Mouse (Mus musculus): ENCODE measurements around the gene Sgms1.

Sgms1 gene

DNA sequence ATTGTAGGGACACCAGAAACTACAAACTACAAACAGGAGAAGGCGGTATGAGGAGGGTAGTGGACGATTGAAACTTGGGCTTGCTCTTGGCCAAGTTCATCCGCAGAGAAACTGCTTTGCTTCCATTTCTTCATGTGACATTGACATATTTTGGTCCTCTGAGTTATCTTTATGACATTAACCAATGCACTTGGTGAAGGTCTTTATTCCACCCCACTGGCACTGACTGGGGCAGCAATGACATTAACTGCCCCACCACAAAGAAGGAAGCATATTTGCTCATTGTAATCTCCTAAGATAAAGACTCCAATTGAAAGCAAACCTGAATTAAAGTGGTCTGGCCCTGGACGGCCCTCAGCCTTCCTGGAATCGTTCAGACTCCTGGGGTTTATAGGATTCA, 100.6 kb downstream of the Sgms1 start:
- DNase-seq, result no peak

DNA sequence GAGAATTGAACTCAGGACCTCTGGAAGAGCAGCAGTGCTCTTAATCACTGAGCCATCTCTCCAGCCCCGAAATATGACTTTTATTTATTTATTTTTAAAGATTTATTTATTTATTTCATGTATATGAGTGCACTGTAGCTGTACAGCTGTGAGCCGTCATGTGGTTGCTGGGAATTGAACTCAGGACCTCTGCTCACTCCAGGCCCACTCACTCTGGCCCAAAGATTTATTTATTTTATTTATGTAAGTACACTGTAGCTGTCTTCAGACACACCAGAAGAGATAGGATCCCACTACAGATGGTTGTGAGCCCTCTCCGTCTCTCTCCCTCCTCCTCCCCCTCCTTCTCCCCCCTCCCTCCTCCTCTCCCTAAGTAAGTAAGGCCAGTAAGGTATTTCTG, 101.7 kb downstream of the Sgms1 start:
- no peak for DNase-seq

DNA sequence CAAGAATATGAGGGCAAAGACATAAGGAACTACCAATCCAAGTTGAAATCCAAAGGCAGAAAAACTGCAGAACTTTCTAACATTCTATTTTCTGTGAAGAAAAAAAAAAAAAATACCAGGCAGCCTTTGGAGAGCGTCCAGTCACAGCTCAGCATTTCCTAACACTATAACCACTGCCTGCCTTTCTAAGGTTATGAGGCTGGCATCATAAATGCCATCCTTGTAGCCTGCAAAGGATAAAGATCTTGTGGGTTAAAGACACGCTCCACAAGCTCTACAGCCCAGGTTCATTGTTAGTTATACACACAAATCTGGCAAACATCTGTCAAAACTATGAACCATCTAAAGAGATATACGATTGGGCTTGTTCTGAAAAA, 104.1 kb downstream of the Sgms1 start:
- no peak for DNase-seq

DNA sequence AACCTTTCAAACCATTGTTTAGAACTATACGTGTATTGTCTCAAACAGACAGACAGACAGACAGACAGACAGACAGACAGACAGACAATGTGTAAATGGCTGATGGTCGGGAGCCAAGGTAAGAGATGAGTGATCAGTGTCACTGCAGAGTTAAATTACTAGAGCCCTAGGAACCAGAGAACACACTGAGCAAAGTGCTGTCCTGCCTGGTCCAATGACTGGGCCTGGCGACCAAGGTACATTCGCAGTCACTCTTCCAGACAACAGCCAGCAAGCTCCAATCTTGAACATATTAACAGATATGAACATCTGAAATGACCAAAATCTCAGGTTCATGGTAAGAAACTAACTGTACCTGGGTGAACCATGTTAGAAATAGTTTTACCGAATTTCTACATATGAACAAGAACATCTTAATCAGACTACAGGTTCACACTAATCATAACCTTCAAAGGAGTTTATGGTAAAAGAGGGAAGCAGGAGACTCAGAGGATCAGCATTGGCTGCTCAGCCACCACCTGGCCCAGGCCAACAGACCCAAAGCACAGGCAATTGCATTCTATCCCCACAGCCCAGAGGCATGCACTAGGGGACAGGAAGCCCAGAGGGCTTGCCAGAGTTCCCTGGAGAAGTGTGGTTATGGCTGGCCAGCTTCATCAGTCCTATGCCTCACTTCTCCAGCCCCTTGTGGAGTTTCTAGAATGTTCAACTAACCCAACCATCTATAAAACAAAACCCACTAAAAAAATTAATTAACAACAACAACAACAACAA, 104.6 kb downstream of the Sgms1 start:
- no peak for DNase-seq

DNA sequence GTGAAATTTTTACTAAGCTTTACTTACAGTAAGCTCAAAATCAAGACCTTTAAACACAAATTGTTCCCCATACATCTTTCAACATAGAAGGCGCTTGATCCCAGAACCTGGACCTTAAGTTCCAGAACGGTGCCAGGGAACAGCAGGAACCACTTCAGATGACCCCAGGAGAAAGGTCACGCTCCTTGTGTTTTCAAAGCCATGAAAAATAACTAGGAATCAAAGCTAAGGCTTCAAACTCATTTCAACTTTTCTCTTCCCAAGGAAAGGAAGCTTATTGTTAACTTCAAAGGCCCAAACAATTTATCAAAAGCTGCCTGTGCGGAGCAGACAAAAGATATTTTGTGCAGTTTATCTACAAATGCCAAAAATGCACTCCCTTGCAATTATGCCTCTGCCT, 107.6 kb downstream of the Sgms1 start:
- DNase-seq, result no peak

DNA sequence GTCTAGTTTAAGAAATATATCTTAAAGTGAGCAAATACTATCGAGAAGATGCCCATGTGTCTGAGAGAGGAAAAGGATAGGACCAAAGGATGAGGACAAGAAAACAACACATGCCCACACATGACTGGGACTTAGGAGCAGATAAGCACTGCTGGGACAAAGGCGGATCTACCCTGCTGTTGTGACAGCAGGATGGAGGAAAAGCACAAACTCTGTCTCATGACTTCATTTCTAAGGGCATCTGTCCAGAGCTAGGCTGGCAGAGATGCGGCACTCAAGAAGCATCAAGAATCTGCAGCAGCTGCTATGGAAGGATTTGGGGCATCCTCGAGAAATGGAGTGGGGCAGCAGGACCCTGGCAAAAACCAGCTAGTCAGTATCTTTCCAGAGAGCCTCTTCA, 109.1 kb downstream of the Sgms1 start:
- DNase-seq, result no peak

DNA sequence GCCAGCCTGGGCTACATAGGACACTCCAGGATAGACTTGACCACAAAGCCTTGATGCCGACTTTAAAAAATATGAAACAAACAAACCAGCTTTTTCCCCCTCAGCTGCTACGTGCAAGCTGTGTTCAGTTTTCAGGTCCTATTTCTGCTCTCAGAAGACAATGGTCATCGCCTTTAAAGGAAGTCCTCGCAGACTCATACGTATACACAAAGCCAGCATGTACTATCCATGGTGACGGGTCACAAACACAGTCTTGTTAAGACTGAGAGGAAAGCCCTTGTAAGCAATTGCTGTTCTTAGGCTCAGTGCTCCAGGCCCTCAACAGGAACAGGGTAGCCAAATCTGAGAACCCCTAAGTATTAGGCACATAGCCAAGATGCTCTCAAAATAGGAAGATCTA, 110.1 kb downstream of the Sgms1 start:
- no peak for DNase-seq

DNA sequence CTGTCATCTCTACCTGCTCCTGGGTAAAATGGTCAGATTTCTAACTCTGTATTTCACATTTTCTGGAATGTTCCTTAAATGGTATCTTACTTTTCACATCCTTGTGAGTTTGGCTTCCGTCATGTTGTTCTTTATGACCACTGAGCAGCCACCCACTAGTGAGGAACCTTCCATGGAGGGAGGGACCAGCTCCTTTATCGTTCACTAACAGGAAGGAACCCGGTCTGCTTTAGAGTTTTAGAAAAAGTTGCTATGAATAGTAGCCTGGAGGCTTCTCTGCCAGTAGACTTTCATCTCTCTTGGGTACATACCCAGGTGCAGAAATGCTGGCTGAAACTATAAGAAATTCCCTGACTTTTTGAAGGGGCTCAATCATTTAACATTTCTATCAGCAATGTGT, 111.6 kb downstream of the Sgms1 start:
- DNase-seq, result no peak

DNA sequence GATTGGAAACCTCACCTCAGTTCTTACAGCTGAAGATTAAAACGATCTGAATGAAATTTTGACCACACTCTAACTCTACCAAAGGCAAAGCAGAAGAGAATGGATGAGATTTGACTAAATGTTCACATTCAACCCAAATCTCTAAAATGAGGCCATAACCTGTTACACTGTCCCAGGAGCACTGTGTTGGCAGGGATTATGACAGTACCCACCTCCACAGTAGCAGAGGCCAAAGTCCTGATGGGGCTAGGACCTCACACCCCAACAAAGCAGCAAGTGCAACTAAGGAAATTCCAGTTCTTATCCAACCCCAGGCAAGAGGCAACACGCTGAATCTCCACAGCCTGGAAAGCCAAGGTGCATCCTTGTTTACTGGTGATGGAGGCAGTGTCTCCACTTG, 112.2 kb downstream of the Sgms1 start:
- no peak for DNase-seq

DNA sequence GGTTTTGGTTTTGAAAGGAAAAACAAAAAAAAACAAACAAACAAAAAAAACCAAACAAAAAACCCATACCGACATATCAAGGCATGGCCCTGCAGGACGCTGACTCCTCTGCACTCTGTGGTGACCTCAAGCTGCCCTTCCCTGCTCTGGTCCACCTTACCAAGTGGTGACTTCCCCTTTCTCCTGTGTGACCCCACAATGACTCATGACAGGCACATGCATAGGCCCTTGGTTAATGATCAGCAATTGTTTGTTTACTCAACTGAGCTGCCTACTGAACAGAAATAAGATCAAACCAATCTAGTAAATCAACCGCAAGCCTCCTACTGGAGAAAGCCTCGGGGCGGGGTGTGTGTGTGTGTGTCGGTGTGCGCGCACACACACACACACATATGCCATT, 112.7 kb downstream of the Sgms1 start:
- no peak for DNase-seq

DNA sequence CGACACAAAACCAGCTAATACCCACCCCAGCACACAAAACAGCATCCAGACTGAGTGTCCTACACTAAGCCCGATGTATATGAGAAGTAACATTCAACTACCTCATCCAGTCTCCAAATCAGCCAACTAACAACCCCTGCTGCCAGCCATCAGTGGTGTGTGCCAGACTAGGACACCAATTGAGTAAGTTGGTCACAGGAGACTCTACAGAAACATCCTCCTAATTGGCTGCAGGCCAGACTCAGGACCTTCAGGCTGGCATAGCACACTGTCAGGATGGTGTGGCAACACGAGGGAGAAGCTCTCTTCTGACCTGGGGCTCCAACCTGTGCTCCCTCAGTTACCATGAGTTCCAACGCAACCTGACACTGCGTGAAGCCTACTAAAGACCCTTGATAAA, 113.3 kb downstream of the Sgms1 start:
- DNase-seq, result no peak

DNA sequence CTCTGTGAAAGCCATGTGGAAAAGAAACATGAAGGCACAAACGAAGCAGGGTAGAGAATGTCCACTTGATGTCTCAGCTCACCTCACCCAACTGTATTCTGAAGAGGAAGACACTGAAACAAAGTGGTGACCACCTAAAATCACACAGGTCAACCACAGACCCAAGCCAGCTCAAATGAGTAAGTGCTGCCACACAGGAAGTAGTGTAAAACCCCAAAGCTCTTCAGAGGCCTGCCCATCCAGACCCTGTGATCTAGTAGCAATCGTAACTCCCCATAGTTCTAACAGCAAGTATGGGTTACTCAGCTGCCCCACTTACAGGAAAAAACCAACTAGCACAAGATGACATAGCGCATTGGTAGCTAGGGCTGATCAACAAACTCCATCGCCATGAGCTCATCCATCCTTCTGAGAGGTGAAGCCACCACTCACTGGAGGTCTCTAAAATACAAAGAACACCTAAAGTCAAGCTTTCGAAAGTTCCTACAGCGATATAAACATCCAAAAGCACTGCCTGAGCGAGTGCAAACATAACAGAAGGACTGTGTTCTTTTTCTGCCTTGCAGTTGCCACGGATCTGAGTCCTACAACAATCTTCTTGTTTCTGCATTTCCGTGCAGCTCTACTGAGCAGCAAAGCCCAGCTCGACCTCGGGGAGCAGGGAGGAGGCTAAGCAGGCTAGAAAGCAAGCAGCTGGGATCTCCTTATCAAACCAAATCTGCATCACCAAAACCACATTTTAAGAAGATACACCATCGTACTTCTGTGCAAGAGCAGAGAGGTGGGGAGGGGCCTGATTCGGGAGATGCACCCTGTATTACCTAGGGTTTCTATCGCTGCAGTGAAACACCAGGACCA, 114.2 kb downstream of the Sgms1 start:
- DNase-seq, result no peak

DNA sequence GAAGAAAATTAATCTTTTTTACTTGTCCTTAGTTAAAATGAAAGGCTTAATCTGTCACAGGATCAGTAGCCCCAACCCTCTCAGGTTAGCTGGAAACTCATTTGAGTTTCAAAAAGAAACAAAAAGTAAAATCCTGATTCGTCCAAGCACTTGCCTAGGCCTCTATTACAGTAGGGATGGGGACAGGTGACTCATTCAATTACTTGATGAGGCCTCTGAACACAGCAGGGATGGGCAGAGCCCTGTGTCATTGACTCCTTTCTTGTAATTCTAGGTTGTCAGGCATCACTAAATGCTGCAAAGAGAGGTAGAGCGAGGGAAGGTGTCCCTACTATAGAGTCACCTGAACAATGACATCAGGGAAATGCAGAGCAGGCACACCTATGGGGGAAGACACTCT, 115.4 kb downstream of the Sgms1 start:
- no peak for DNase-seq

DNA sequence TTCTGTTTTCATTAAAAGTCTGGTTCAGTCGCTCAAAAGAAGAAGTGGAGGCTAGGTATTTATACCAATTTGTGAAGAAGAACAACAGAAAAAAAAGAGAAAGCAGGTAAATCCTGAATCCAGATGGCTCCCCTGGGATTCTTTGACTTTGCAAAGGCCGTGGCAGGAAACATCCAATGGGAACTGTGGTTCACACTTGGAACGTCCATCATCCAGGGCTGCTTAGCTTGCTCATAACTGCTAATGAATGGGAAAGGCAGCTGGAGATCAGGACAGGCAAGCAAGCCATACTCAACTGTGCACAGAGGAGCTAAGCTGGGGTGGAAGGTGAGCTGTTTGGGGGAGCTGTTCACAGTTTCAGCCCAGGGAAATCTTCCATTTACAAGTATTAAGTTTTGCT, 115.8 kb downstream of the Sgms1 start:
- no peak for DNase-seq

DNA sequence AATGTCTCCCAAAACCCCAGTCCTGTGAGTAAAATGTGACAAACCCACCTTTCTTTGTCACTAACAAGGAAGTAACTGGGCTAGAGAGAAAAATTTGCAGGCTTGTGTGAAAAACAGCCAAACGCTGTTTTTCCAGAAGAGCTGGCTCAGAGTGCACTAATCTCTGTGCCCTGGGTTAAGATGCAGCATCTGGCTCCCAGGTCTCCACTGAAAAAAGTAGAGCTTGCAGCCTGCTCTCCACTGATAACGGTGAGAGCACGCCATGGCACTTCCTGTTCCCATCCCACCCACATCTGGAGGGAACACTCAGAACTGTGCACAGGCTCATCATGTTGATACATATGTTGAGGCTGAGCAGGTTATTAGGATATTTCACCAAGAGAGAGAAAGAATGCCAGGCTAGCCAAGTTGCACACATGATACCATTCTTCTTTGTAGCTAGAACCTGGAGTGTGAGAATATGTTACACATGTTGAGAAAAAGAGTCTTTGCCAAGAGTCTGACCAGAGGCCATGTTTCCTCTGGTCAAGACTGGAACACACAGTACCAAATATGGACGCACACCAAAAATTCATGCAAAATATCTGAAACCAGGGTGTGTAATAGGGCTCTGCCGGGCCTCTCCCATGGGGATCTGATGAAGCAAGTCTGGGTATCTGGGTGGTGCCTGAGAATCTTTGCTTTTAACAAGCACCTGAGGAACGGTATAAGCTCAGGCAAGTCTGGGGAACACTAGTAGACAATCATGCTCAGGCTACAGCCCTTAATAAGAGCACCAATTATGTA, 116.8 kb downstream of the Sgms1 start:
- DNase-seq, result no peak

DNA sequence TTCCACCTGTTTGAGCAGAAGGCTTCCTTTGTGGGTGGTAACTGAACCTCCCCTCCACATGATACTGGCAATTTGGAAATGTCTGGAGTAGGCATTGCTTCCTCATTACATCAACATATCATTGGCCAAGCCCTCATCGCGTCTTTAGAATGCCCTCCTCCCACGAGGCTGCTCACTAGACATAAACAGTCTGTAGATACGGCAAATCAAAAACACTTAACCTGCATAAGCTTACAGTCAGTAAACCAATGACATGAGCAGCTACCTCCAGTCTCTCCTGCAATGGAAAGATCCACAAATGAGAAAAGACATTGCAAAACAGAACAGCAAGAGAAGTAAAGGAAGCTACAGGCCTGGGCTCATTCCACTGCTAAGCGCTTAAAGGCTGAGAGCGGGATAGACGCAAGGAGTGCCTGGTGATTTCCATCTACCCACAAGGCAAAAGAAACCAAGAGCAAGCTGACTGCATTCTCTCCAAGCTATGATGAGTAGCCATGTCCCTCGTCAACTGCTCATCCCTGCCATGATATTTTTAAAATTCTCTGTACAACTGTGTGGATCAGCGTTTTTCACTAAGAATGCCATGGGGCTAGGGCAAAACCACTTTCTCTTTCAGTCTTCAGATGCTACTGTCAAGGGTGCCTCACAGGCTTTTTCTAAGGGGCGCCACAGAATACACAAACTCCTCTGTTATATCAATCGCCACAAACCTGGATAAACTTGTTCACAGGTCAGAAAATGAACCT, 117.9 kb downstream of the Sgms1 start:
- no peak for DNase-seq

DNA sequence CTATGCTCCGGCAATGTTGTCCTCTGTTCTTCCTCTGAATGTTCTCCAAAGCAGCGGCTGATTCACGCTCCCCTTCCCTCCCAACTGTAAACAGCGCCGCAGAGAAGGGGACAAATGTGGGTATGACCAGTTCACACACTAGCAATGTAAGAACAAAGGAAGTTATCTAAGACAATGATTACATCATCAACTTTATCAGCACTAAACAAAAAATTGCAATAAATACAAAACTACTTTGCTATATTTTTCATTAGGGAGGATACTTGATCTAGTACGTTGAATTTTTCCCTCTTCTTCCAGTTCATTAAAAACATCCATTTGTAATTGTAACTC, 119.7 kb downstream of the Sgms1 start:
- DNase-seq, result no peak

DNA sequence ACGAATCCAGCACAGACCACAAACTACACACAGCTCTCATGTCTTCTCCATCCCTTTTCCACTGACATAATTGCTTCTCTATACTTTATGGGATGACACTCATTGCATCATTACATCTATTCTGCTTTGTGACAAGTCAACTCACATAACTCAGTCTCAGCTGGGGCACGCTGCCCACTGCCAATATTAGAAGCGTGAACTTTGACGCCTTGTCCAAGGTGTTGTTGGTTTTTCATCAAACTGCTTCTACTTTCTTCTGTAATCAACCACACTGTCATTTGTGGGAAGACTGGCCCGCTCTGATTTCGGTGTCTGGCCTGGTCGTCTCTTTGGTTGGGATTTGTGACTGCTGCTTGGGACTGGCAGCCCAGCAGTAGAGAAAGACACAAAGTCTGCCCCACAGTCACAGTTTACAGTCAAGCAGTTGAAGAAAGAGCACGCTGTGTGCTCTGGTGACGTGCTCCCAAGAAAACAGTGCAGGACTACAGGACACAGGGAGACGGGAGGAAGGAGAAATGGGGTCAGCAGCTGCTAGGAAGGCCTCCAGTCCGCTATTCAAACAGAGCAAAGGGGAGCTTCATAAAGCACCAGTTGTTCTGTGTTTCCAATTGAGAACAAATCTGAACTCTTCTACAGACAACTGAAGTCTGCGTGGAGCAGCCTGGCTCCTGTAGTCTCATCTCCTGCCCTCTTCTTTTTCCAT, 120.2 kb downstream of the Sgms1 start:
- DNase-seq, result no peak

DNA sequence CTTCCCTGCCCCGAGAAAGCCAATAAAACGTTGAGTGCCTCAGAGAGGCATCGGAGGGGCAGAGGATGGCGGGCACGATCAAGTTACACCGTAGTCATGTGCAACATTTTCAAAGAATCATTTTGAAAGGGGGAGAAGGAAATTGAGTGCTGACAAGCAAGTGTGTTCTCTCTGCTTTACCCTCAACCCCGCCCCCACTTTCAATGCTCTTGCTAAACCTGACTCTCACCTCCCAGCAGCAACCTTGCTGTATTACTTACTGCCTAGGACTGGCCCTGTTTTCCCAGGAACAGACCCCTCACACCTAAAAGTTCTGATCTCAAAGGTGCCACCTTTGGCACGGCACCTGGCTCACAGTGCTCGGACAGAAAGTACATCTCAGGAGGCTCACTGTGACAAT, 121.0 kb downstream of the Sgms1 start:
- no peak for DNase-seq

DNA sequence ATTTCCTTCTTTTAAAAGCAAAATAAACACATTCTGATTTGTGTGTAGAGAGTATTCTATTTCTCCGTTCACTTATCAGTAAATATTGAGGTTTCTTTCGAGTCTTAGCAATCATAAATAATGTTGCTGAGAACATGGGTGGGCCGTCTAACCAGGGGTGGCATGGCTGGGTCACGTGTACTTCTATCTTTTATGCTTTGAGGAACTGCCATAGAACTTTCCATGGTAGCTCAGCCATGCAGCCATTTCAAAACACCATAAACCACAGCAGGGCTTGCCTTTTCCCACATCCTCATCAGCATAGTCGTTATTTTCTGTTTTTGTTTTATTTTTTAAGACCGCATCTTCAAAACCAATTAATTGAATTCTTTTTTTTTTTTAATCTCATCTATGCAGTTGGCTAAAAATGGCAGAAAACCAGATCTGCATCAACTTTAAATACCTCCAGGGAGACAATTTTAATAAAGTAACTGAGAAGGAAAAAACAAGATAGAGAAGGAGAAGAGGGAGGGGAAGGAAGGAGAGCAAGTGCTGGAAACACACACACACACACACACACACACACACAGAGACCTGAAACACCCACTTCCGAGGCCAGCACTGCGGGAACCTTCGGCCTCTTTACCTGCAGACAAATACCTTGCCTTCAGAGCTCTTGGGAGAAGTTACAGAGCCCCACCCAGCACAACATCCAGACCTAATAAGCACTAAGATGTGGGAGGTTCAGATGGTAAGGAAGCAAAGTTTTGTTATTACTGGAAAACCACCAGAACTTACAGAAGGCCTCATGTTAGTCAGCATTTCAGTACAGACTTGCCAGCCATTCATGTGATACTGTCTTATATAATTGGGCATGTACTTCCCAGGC, 122.9 kb downstream of the Sgms1 start:
- no peak for DNase-seq

DNA sequence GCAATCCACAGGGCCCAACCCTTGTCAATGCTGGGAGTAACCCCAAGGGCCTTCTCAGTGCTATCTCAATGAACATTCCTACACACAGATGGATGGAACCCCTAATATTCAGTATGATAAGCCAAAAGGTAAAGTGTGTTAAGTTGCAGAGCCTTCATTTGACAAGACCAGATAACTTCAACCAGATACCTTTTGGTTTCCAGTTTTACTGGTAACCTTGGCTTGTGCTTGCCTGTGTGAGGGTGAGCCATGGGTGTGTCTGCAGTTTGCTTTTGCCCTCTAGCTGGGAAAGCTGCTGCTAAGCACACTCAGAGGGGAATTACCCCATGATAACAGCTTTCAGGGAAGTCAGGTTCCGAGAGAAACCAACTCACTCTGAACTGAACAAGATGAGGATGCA, 125.8 kb downstream of the Sgms1 start:
- no peak for DNase-seq
